Mouse (Mus musculus) MEL (cell line): Measurements from ENCODE around the gene Klhdc8a. TPM values are rescaled to one million over a fixed set of nuclear protein-coding genes. Genes with fewer than 3 reads are reported as not detected.

Experiments used
- DNase-seq: peaks from one replicate; pipeline ENCODE4 v3.0.0; 2011; ENCODE audit warnings: low read depth, low spot score
- H3K27ac ChIP-seq: 2 replicates; pipeline ENCODE4 v1.5.1; 2012; ENCODE audit warnings: low read depth, mild to moderate bottlenecking, control low read depth, low read length, moderate library complexity; ENCODE audit not compliant: control insufficient read depth
- H3K27me3 ChIP-seq, 2 experiments: fragments of 150-350 bp in 1 of 2; sonication (generic) in 1 of 2; 2 replicates each; pipeline ENCODE4 v1.6.1; 2012; ENCODE audit warnings: low read length in 2 of 2, mild to moderate bottlenecking in 2 of 2, improper control_type of control experiment in 1 of 2, moderate library complexity in 1 of 2; ENCODE audit not compliant: insufficient read depth in 2 of 2, control insufficient read depth in 1 of 2
- H3K36me3 ChIP-seq, 2 experiments: 2 replicates each; pipeline ENCODE4 v1.6.1; 2012 to 2014; ENCODE audit warnings: low read length in 2 of 2, improper control_type of control experiment in 1 of 2, inconsistent platforms in 1 of 2, mild to moderate bottlenecking in 1 of 2; ENCODE audit not compliant: insufficient read depth in 2 of 2, control insufficient read depth in 1 of 2
- H3K4me1 ChIP-seq, 2 experiments: fragments of 150-350 bp in 1 of 2; sonication (generic) in 1 of 2; 2 replicates each; pipeline ENCODE4 v1.6.1; 2012; ENCODE audit warnings: low read length in 2 of 2, improper control_type of control experiment in 1 of 2, mild to moderate bottlenecking in 1 of 2; ENCODE audit not compliant: insufficient read depth in 2 of 2, control insufficient read depth in 1 of 2
- H3K4me3 ChIP-seq, 2 experiments: fragments of 150-350 bp in 1 of 2; sonication (generic) in 1 of 2; 2 replicates each; pipeline ENCODE4 v1.5.1; 2012; ENCODE audit warnings: low read depth in 2 of 2, low read length in 2 of 2, mild to moderate bottlenecking in 2 of 2, moderate library complexity in 2 of 2, control low read depth in 1 of 2, improper control_type of control experiment in 1 of 2; ENCODE audit not compliant: control insufficient read depth in 1 of 2, insufficient read depth in 1 of 2
- H3K79me2 ChIP-seq: 2 replicates; pipeline ENCODE4 v1.6.1; 2012; ENCODE audit warnings: mild to moderate bottlenecking, low read length, moderate library complexity; ENCODE audit not compliant: control insufficient read depth, poor library complexity, insufficient read depth
- H3K9ac ChIP-seq: 2 replicates; pipeline ENCODE4 v1.6.1; 2012; ENCODE audit warnings: low read depth, mild to moderate bottlenecking, control low read depth, low read length, moderate library complexity; ENCODE audit not compliant: control insufficient read depth, poor library complexity, severe bottlenecking
- H3K9me3 ChIP-seq: fragments of 150-350 bp; sonication (generic); replicated peaks from 2 replicates; pipeline ENCODE4 v1.6.1; 2012; ENCODE audit warnings: mild to moderate bottlenecking, low read length, improper control_type of control experiment, moderate library complexity; ENCODE audit not compliant: insufficient read depth
- CTCF ChIP-seq, 3 experiments: IDR thresholded peaks in 2 of 3; conservative IDR thresholded peaks in 1 of 3; 2 replicates each; pipeline ENCODE4 v1.5.1; 2011 to 2012; ENCODE audit warnings: low read length in 3 of 3, low read depth in 2 of 3, mild to moderate bottlenecking in 2 of 3, improper control_type of control experiment in 1 of 3, inconsistent platforms in 1 of 3, mixed read lengths in 1 of 3, moderate library complexity in 1 of 3; ENCODE audit not compliant: control insufficient read depth in 1 of 3, insufficient read depth in 1 of 3, poor library complexity in 1 of 3, severe bottlenecking in 1 of 3
- ELF1 ChIP-seq: IDR thresholded peaks from 2 replicates; pipeline ENCODE4 v1.6.1; 2014; ENCODE audit warnings: low read depth, mild to moderate bottlenecking, inconsistent platforms, low read length, improper control_type of control experiment, moderate library complexity
- GABPA ChIP-seq: IDR thresholded peaks from 2 replicates; pipeline ENCODE4 v1.6.1; 2012; ENCODE audit warnings: low read depth, mild to moderate bottlenecking, inconsistent platforms, low read length, improper control_type of control experiment, moderate library complexity
- HCFC1 ChIP-seq: IDR thresholded peaks from 2 replicates; pipeline ENCODE4 v1.6.1; 2012; ENCODE audit warnings: low read depth, mild to moderate bottlenecking, inconsistent platforms, low read length, improper control_type of control experiment, moderate library complexity
- JUND ChIP-seq: IDR thresholded peaks from 2 replicates; pipeline ENCODE4 v1.6.1; 2011; ENCODE audit warnings: low read depth, mild to moderate bottlenecking, improper control_type of control experiment, low read length
- MEF2A ChIP-seq: IDR thresholded peaks from 2 replicates; pipeline ENCODE4 v1.6.1; 2014; ENCODE audit warnings: low read depth, mild to moderate bottlenecking, inconsistent platforms, low read length, improper control_type of control experiment; ENCODE audit not compliant: poor library complexity, insufficient replicate concordance, severe bottlenecking; ENCODE audit errors: extremely low read depth
- POLR2AphosphoS5 ChIP-seq: IDR thresholded peaks from 2 replicates; pipeline ENCODE4 v1.6.1; 2012; ENCODE audit warnings: low read depth, borderline replicate concordance, mild to moderate bottlenecking, inconsistent platforms, low read length, moderate library complexity, mixed read lengths
- RAD21 ChIP-seq: IDR thresholded peaks from 2 replicates; pipeline ENCODE4 v1.6.1; 2011; ENCODE audit warnings: mild to moderate bottlenecking, low read depth, low read length, improper control_type of control experiment
- SIN3A ChIP-seq: IDR thresholded peaks from 2 replicates; pipeline ENCODE4 v1.6.1; 2012; ENCODE audit warnings: low read length, improper control_type of control experiment, inconsistent platforms
- SMC3 ChIP-seq: IDR thresholded peaks from 2 replicates; pipeline ENCODE4 v1.6.1; 2011; ENCODE audit warnings: low read depth, low read length, improper control_type of control experiment
- TBP ChIP-seq: IDR thresholded peaks from 2 replicates; pipeline ENCODE4 v1.8.0; 2011; ENCODE audit warnings: low read depth, low read length, improper control_type of control experiment
- ZC3H11A ChIP-seq: IDR thresholded peaks from 2 replicates; pipeline ENCODE4 v1.6.1; 2012; ENCODE audit warnings: low read depth, mild to moderate bottlenecking, inconsistent platforms, low read length, improper control_type of control experiment
- ZKSCAN1 ChIP-seq: IDR thresholded peaks from 2 replicates; pipeline ENCODE4 v1.6.1; 2012; ENCODE audit warnings: low read depth, mild to moderate bottlenecking, inconsistent platforms, low read length, improper control_type of control experiment, moderate library complexity
- ZNF384 ChIP-seq: IDR thresholded peaks from 2 replicates; pipeline ENCODE4 v1.6.1; 2012; ENCODE audit warnings: low read depth, mild to moderate bottlenecking, inconsistent platforms, low read length, improper control_type of control experiment
- polyA plus RNA-seq, 2 experiments: library from polyadenylated mRNA; stranded (reverse) in 1 of 2; unstranded in 1 of 2; fragments of >175 nt in 1 of 2; fragments of >200 nt in 1 of 2; gene quantifications; 2 replicates each; pipeline versions ENCODE4 v1.2.1 to v1.2.4; 2012; ENCODE audit warnings: low replicate concordance in 2 of 2, low read depth in 1 of 2; ENCODE audit not compliant: insufficient read length in 2 of 2, insufficient read depth in 1 of 2, missing spikeins in 1 of 2
- total RNA-seq: library from RNA; depleted of rRNA; stranded (reverse); fragments of 300-350 nt; gene quantifications from 2 replicates; pipeline ENCODE4 v1.2.3, GENCODE M21; 2012; rRNA removed

The Klhdc8a gene
- total RNA-seq (not detected in 2 replicates), polyA plus RNA-seq (not detected)

GRCm38 (mm10) chr1:132298425-132298800 lies at the start of gene Klhdc8a:
Gene Klhdc8a (plus strand): TSS chr1:132298626.
- peaks cover 4 to 7% of the 10 kb centered on the region in 2 experiments for H3K27me3 ChIP-seq

GRCm38 (mm10) chr1:132254467-132254866 lies 44.0 kb upstream of the Klhdc8a start:
- TF ChIP-seq CTCF (IDR thresholded peaks at IDR 0.05 in 2 of 3, conservative IDR thresholded peaks at IDR 0.05 in 1 of 3; ENCODE audit: control insufficient read depth in 1 of 3, insufficient read depth in 1 of 3, low read depth in 2 of 3, low read length in 3 of 3, poor library complexity in 1 of 3, severe bottlenecking in 1 of 3) (peak; percentile 18 to 53 (median 44); a peak in 4 of 6 replicates), POLR2AphosphoS5 (no peak), ZC3H11A (peak; percentile 7; the same call in 1 of the 2 replicates), JUND (peak; percentile 45; the same call in 1 of the 2 replicates), SMC3 (peak; percentile 35), SIN3A (no peak), RAD21 (peak; percentile 36)
- TF ChIP-seq, all 39 proteins: peak for 5
- Histone ChIP-seq H3K9me3 (no peaks in the 10 kb centered on the region), H3K4me1 (no peaks in the 10 kb centered on the region), H3K27ac (no peak overlapping the region), H3K9ac (no peak overlapping the region), H3K27me3 (no peaks in the 10 kb centered on the region; a peak in 1 of 4 replicates), H3K36me3 (no peaks in the 10 kb centered on the region), H3K79me2 (no peaks in the 10 kb centered on the region), H3K4me3 (no peak overlapping the region)
- DNase-seq: peak; percentile 38

More at GRCm38 (mm10) chr1:132298425-132298800, at the start of gene Klhdc8a:
- Histone ChIP-seq H3K9me3 (no peaks in the 10 kb centered on the region), H3K27ac (no peak within 1 kb of the TSS), H3K79me2 (no peaks in the 10 kb centered on the region), H3K4me1 (no peaks in the 10 kb centered on the region), H3K4me3 (no peak within 1 kb of the TSS), H3K9ac (no peak within 1 kb of the TSS), H3K36me3 (no peaks in the 10 kb centered on the region)
- no peak for TF ChIP-seq POLR2AphosphoS5
- no peak for TF ChIP-seq HCFC1
- no peak for TF ChIP-seq GABPA
- TF ChIP-seq ZNF384: no peak
- no peak for TF ChIP-seq ZKSCAN1
- TF ChIP-seq MEF2A: no peak
- no peak for DNase-seq

GRCm38 (mm10) chr1:132260331-132260730 lies 38.1 kb upstream of the Klhdc8a start:
- Histone ChIP-seq H3K9ac (no peak overlapping the region), H3K9me3 (no peaks in the 10 kb centered on the region), H3K36me3 (peaks cover 0 to 4% of the 10 kb centered on the region in 2 experiments; a peak in 2 of 4 replicates), H3K27me3 (peaks cover 0 to 2% of the 10 kb centered on the region in 2 experiments; a peak in 1 of 4 replicates), H3K4me3 (no peak overlapping the region), H3K27ac (no peak overlapping the region), H3K4me1 (peaks cover 0 to 6% of the 10 kb centered on the region in 2 experiments; a peak in 2 of 4 replicates), H3K79me2 (no peaks in the 10 kb centered on the region)
- DNase-seq: no peak
- TF ChIP-seq ELF1 (no peak), TBP (no peak)
